Mouse (Mus musculus): Measurements from ENCODE around the gene Bicc1. TPM values are rescaled to one million over a fixed set of nuclear protein-coding genes. Genes with fewer than 3 reads are reported as not detected.

The Bicc1 gene
- total and polyA plus RNA-seq, 2 experiments from 2014 or later, result 4.6 to 5.2 TPM

DNA sequence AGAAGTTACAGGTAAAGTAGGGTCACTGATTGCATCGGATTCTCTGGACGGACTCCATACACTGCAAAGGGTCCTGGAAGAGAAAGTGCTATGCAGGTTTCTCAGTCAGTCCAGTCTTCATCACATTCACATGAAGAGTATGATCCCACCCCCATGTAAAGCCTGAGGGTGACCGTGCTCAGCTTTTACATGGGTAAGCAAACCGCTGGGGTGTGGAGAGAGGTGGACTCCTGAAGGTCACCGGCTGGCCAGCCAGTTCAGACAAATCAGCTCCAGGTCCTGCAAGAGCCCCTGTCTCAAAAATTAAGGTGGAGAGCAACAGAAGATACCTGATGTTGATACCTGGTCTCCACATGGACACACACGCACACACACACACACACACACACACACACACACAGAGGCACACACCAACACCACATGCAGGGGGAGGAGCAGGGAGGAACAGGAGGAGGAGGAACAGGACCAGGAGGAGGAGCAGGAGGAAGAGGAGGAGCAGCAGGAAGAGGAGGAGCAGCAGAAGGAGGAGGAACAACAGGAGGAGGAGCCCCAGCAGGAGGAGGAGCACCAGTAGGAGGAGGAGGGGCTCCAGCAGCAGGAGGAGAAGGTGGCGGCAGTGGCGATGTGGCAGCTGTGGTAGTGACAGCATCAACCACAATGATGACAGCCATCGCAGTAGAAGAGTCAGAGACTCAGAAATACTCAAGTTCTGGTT, 52.9 kb downstream of the Bicc1 start:
- ATAC-seq (no peak), DNase-seq (no peak)
- 97% methylated on average over 9 of the region's 9 CpGs for WGBS
- H3K9me3 ChIP-seq (ENCODE audit: low read length), result no peaks in the 10 kb centered on the region
- H3K9ac ChIP-seq, result no peak overlapping the region
- H3K4me3 ChIP-seq (ENCODE audit: low read depth, low read length), result no peak overlapping the region
- no peaks in the 10 kb centered on the region for H3K36me3 ChIP-seq (ENCODE audit: insufficient read depth)
- no peak overlapping the region for H3K27ac ChIP-seq (ENCODE audit: low read depth, low read length)
- H3K4me1 ChIP-seq (ENCODE audit: insufficient read depth), result no peaks in the 10 kb centered on the region
- H3K27me3 ChIP-seq (ENCODE audit: insufficient read depth, low read length), result no peaks in the 10 kb centered on the region
- no peak for TF ChIP-seq CTCF (IDR thresholded peaks at IDR 0.05; ENCODE audit: low read depth)
- H3K4me2 ChIP-seq (ENCODE audit: low read depth), result no peak overlapping the region

DNA sequence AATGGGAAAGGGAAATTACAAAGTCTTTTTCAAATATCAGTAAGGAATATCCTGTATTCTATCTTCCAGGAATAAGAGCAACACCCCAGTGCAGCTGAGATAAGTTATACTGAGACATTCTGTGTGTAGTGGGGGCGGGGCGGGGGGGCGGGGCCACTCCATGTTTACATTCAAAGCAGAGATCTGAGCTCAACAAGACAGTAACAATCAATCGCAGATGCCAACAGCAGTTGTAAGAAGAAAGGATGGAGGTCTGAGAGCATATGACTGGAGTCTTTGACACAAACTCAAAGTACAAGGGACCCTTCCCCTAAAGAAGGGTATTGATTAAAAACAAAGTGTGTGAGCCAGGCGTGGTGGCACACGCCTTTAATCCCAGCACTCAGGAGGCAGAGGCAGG, 54.7 kb downstream of the Bicc1 start:
- H3K36me3 ChIP-seq (ENCODE audit: insufficient read depth), result no peaks in the 10 kb centered on the region
- no peaks in the 10 kb centered on the region for H3K4me1 ChIP-seq (ENCODE audit: insufficient read depth)
- no peak overlapping the region for H3K4me2 ChIP-seq (ENCODE audit: low read depth)
- no peak overlapping the region for H3K4me3 ChIP-seq (ENCODE audit: low read depth, low read length)
- H3K9ac ChIP-seq, result no peak overlapping the region
- no peak for TF ChIP-seq CTCF (IDR thresholded peaks at IDR 0.05; ENCODE audit: low read depth)
- no peak for ATAC-seq
- DNase-seq, result no peak
- no peaks in the 10 kb centered on the region for H3K9me3 ChIP-seq (ENCODE audit: low read length)
- no peak overlapping the region for H3K27ac ChIP-seq (ENCODE audit: low read depth, low read length)
- 76% methylated on average over 6 of the region's 6 CpGs for WGBS
- H3K27me3 ChIP-seq (ENCODE audit: insufficient read depth, low read length), result no peaks in the 10 kb centered on the region

DNA sequence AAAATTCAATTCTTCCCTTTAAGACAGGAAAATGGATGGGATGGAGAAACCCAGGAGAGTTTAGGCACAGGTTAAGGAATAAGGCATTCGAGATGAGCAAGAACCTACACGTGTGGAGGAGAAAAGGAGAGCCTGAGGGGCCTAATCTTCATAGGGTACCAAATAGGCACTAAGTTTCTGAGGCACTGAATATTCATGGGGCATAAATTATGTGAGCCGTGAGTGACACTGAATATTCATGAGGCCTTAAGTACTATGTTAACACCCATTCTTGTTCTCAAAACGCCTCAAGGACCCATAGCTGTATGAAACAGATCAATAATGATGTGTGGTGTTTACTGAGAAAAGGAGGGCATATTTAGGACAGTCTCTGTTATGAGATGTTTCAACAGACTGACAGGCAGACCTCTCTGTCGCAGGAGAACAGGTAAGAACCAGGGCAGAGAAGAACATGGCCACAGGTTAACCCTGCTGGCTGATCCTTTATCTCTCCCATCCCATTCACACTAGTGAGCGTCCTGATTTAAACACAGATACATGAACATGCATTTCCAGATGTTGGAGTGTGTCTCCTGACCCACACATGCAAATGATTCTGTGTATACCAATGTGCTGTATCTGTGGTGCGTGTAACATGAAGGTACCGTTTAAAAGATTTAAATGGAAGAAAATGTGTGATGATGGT, 58.5 kb downstream of the Bicc1 start:
- ATAC-seq (peak; percentile 78; the same call in 1 of the 2 replicates), DNase-seq (peak; percentile 24)
- no peak for TF ChIP-seq CTCF (IDR thresholded peaks at IDR 0.05; ENCODE audit: low read depth)
- no peaks in the 10 kb centered on the region for H3K27me3 ChIP-seq (ENCODE audit: insufficient read depth, low read length)
- H3K27ac ChIP-seq (ENCODE audit: low read depth, low read length), result no peak overlapping the region
- H3K4me2 ChIP-seq (ENCODE audit: low read depth), result no peak overlapping the region
- no peak overlapping the region for H3K9ac ChIP-seq
- no peak overlapping the region for H3K4me3 ChIP-seq (ENCODE audit: low read depth, low read length)
- no peaks in the 10 kb centered on the region for H3K36me3 ChIP-seq (ENCODE audit: insufficient read depth)
- WGBS, result 39% methylated on average over 8 of the region's 8 CpGs
- no peaks in the 10 kb centered on the region for H3K9me3 ChIP-seq (ENCODE audit: low read length)
- H3K4me1 ChIP-seq (ENCODE audit: insufficient read depth), result no peaks in the 10 kb centered on the region

DNA sequence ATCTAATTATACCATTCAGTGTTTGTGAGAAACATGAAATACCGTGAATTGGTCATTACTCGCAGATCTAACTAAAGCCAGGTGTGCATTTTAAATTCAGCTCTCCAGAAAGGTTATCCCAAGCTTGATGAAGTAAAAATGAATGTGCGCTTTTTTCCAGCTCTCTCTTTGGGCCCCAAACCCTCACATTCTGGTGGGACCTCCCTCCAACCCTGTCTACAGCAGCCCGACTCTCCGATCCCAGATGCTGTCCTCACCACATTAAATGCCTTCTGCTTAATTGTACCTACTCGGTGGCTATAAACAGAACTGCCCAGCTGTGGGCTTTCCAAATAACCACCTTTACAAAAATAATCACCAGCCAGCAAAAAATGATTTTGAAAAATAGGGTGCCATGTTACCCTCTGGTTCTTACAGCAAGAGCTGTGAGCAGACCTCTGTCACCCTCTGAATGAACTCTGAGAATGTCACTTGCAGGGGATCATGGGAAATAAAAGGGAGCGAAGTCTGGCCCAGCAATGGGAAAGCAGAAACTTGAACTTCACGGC, 64.7 kb downstream of the Bicc1 start:
- 89% methylated on average over 8 of the region's 8 CpGs for WGBS
- no peaks in the 10 kb centered on the region for H3K4me1 ChIP-seq (ENCODE audit: insufficient read depth)
- no peaks in the 10 kb centered on the region for H3K27me3 ChIP-seq (ENCODE audit: insufficient read depth, low read length)
- ATAC-seq, result no peak
- H3K4me2 ChIP-seq (ENCODE audit: low read depth), result no peak overlapping the region
- no peak overlapping the region for H3K9ac ChIP-seq
- no peak for TF ChIP-seq CTCF (IDR thresholded peaks at IDR 0.05; ENCODE audit: low read depth)
- no peaks in the 10 kb centered on the region for H3K9me3 ChIP-seq (ENCODE audit: low read length)
- DNase-seq, result no peak
- H3K36me3 ChIP-seq (ENCODE audit: insufficient read depth), result no peaks in the 10 kb centered on the region
- H3K27ac ChIP-seq (ENCODE audit: low read depth, low read length), result no peak overlapping the region
- no peak overlapping the region for H3K4me3 ChIP-seq (ENCODE audit: low read depth, low read length)

DNA sequence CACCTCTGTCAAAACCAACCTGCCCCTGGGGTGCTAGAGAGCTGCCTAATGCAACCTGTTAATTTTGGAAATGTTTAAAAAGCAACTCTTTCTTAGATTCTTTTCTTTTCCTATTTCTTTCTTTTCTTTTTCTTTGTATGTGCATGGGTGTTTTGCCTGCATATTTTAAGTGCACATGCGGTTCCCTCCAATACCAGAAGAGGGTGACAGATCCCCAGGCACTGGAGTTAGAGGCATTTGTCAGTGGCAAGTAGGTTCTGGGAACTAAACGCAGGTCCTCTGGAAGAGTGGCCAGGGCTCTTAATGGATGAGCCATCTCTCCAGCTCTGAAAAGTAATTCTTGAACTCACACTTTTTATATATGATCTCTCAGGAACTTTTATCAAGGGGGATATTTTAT, 66.2 kb downstream of the Bicc1 start:
- TF ChIP-seq CTCF (IDR thresholded peaks at IDR 0.05; ENCODE audit: low read depth), result no peak
- DNase-seq (no peak), ATAC-seq (no peak)
- H3K36me3 ChIP-seq (ENCODE audit: insufficient read depth), result no peaks in the 10 kb centered on the region
- H3K4me1 ChIP-seq (ENCODE audit: insufficient read depth), result no peaks in the 10 kb centered on the region
- 83% methylated on average over 2 of the region's 2 CpGs for WGBS
- H3K9ac ChIP-seq, result no peak overlapping the region
- no peak overlapping the region for H3K4me2 ChIP-seq (ENCODE audit: low read depth)
- H3K9me3 ChIP-seq (ENCODE audit: low read length), result no peaks in the 10 kb centered on the region
- H3K27ac ChIP-seq (ENCODE audit: low read depth, low read length), result no peak overlapping the region
- no peaks in the 10 kb centered on the region for H3K27me3 ChIP-seq (ENCODE audit: insufficient read depth, low read length)
- H3K4me3 ChIP-seq (ENCODE audit: low read depth, low read length), result no peak overlapping the region

DNA sequence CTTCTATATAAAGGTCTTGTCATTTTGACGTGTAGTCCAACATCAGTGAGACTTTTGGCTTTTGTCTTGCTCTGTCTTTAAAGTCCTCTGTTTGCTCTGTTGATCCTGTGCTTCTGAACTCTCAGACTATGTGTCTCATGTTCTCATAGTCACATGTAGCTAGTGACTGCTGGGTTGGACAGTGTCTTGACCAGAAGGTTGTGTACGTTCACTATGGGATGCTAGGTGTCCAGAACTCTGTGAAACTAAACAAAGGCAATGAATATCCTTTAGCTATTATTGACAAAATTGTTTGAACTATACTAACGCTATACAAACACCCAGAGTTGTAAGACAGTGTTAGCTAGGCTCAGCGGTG, 72.2 kb downstream of the Bicc1 start:
- no peaks in the 10 kb centered on the region for H3K4me1 ChIP-seq (ENCODE audit: insufficient read depth)
- H3K36me3 ChIP-seq (ENCODE audit: insufficient read depth), result no peaks in the 10 kb centered on the region
- no peak overlapping the region for H3K4me3 ChIP-seq (ENCODE audit: low read depth, low read length)
- H3K27ac ChIP-seq (ENCODE audit: low read depth, low read length), result no peak overlapping the region
- no peak for ATAC-seq
- no peak overlapping the region for H3K4me2 ChIP-seq (ENCODE audit: low read depth)
- H3K9ac ChIP-seq, result no peak overlapping the region
- TF ChIP-seq CTCF (IDR thresholded peaks at IDR 0.05; ENCODE audit: low read depth), result no peak
- H3K27me3 ChIP-seq (ENCODE audit: insufficient read depth, low read length), result no peaks in the 10 kb centered on the region
- H3K9me3 ChIP-seq (ENCODE audit: low read length), result no peaks in the 10 kb centered on the region
- DNase-seq, result no peak
- WGBS, result 87% methylated on average over 4 of the region's 4 CpGs
